In genomic region chr13:53443602-53444001, GRCm38 (mm10) we compare ENCODE assay signal across 9 mouse cellular contexts. TPM values are rescaled to one million over a fixed set of nuclear protein-coding genes. Genes with fewer than 3 reads are reported as not detected.
DNase-seq lines count a peak whose midpoint lies in the region; ATAC-seq and TF ChIP-seq lines count a peak whose summit lies in the region.
"Had no signal": no experiment of that assay in that cellular context is flagged by ENCODE, and none has a peak within 500 bp of the region (broad histone marks: within the 10 kb centered on the region; RNA-seq: fewer than 3 reads in every experiment).

No protein-coding gene starts in this region.

- H3K27me3 ChIP-seq in intestine, embryonic 14.5 days (replicated peaks; ENCODE audit: control insufficient read depth, insufficient read depth, low read length), result no peaks in the 10 kb centered on the region
- no peaks in the 10 kb centered on the region for H3K27me3 ChIP-seq in intestine, embryonic 16.5 days (replicated peaks; ENCODE audit: control insufficient read depth, insufficient read depth, low read length)
- peaks cover 22% of the 10 kb centered on the region for H3K27me3 ChIP-seq in CH12.LX (replicated peaks)

- WGBS in intestine, embryonic 14.5 days, result 37% methylated on average over 3 of the region's 3 CpGs
- WGBS in intestine, embryonic 16.5 days, result 27% methylated on average over 3 of the region's 3 CpGs

- TF ChIP-seq RAD21 in CH12.LX (IDR thresholded peaks at IDR 0.05; ENCODE audit: low read depth, low read length), result peak; percentile 7; the same call in 1 of the 2 replicates

- H3K27ac ChIP-seq in intestine, embryonic 14.5 days (ENCODE audit: low read depth), result no peak overlapping the region
- no peak overlapping the region for H3K27ac ChIP-seq in intestine, embryonic 16.5 days (ENCODE audit: low read length)
- no peak overlapping the region for H3K27ac ChIP-seq in CH12.LX (ENCODE audit: insufficient read depth, low read depth)

- TF ChIP-seq POLR2A in CH12.LX (IDR thresholded peaks at IDR 0.05; ENCODE audit: low read depth, low read length), result no peak

- no peaks in the 10 kb centered on the region for H3K79me2 ChIP-seq in CH12.LX (replicated peaks; ENCODE audit: control insufficient read depth, extremely low read depth, insufficient read depth, poor library complexity, severe bottlenecking)

- 0 out of 2 replicates have a peak, but pooled peaks have one; percentile 50 for ATAC-seq in intestine, embryonic 14.5 days (replicated peaks; ENCODE audit: low FRiP score, low TSS enrichment, low read depth)
- ATAC-seq in intestine, embryonic 16.5 days, result no peak
- ATAC-seq in megakaryocyte, adult 5-6 weeks (ENCODE audit: poor library complexity, severe bottlenecking), result no peak

- no peak for TF ChIP-seq EP300 in CH12.LX (IDR thresholded peaks at IDR 0.05; ENCODE audit: low read length)

- H3K9me3 ChIP-seq in intestine, embryonic 14.5 days (ENCODE audit: control insufficient read depth, low read length), result no peaks in the 10 kb centered on the region
- H3K9me3 ChIP-seq in intestine, embryonic 16.5 days (ENCODE audit: control insufficient read depth, low read length), result no peaks in the 10 kb centered on the region
- H3K9me3 ChIP-seq in CH12.LX (replicated peaks; ENCODE audit: low read length), result peaks cover 2% of the 10 kb centered on the region

- dilution Hi-C loops in CH12.LX (cut with MboI; ENCODE audit: extremely low pct_ligation_motif_present, extremely low pct_unique_long_range_greater_than_20kb, low sequenced_read_pairs), result no loop called here

- DNase-seq in intestine, embryonic 14.5 days (ENCODE audit: low spot score), result peak; percentile 68
- peak; percentile 34 for DNase-seq in CH12.LX (ENCODE audit: extremely low read depth)
- DNase-seq in adrenal gland, postnatal 10 days, result peak; percentile 75
- peak; percentile 39 to 49 for DNase-seq in frontal cortex, postnatal 10 days (ENCODE audit: low spot score in 2 of 2)
- DNase-seq in layer of hippocampus, adult 9-11 months, result peak; percentile 69
- DNase-seq in retina, embryonic 14.5 days (ENCODE audit: low spot score), result peak; percentile 73

- H3K4me2 ChIP-seq in intestine, embryonic 14.5 days (ENCODE audit: low read length), result no peak overlapping the region
- H3K4me2 ChIP-seq in intestine, embryonic 16.5 days (ENCODE audit: low read depth, low read length), result no peak overlapping the region
- H3K4me2 ChIP-seq in CH12.LX (ENCODE audit: insufficient read depth, low read depth, poor library complexity, severe bottlenecking), result no peak overlapping the region

- H3K36me3 ChIP-seq in intestine, embryonic 14.5 days (ENCODE audit: control insufficient read depth, insufficient read depth, low read length), result no peaks in the 10 kb centered on the region
- H3K36me3 ChIP-seq in intestine, embryonic 16.5 days (ENCODE audit: control insufficient read depth, insufficient read depth, low read length), result no peaks in the 10 kb centered on the region
- H3K36me3 ChIP-seq in CH12.LX (replicated peaks in 1 of 2; ENCODE audit: control insufficient read depth in 1 of 2, insufficient read depth in 1 of 2, low read length in 1 of 2), result no peaks in the 10 kb centered on the region

- no peak overlapping the region for H3K4me3 ChIP-seq in intestine, embryonic 14.5 days (ENCODE audit: low read depth, low read length)
- H3K4me3 ChIP-seq in intestine, embryonic 16.5 days (ENCODE audit: low read length), result no peak overlapping the region
- no peak overlapping the region for H3K4me3 ChIP-seq in CH12.LX (replicated peaks in 1 of 3; ENCODE audit: low read depth in 2 of 3, low read length in 2 of 3, poor library complexity in 1 of 3)

- no peak overlapping the region for H3K9ac ChIP-seq in intestine, embryonic 14.5 days (ENCODE audit: low read length)
- H3K9ac ChIP-seq in intestine, embryonic 16.5 days (ENCODE audit: low read depth, low read length), result no peak overlapping the region
- no peak overlapping the region for H3K9ac ChIP-seq in CH12.LX (ENCODE audit: insufficient read depth, low read depth)

- in situ Hi-C loops in CH12.LX (cut with MboI; ENCODE audit: low pct_ligation_motif_present, low pct_unique_long_range_greater_than_20kb, low sequenced_read_pairs), result no loop called here

- TF ChIP-seq CTCF in CH12.LX (conservative IDR thresholded peaks at IDR 0.05 in 1 of 2, IDR thresholded peaks at IDR 0.05 in 1 of 2; ENCODE audit: low read depth in 2 of 2, low read length in 2 of 2), result peak in 1 of 2 experiments; percentile 41; a peak in 2 of 4 replicates

- no peaks in the 10 kb centered on the region for H3K4me1 ChIP-seq in intestine, embryonic 14.5 days (replicated peaks; ENCODE audit: control insufficient read depth, insufficient read depth, low read length)
- H3K4me1 ChIP-seq in intestine, embryonic 16.5 days (ENCODE audit: control insufficient read depth, insufficient read depth, low read length), result no peaks in the 10 kb centered on the region
- peaks cover 2 to 5% of the 10 kb centered on the region in 2 experiments; a peak in 3 of 4 replicates for H3K4me1 ChIP-seq in CH12.LX (ENCODE audit: control insufficient read depth in 1 of 2, insufficient read depth in 2 of 2)

TF ChIP-seq in CH12.LX, 34 proteins besides CTCF, POLR2A, EP300 and RAD21:
- no peak for TF ChIP-seq GABPA (IDR thresholded peaks at IDR 0.05; ENCODE audit: insufficient replicate concordance, low read depth, low read length)
- TF ChIP-seq MEF2A (IDR thresholded peaks at IDR 0.05; ENCODE audit: borderline replicate concordance, low read depth, low read length), result no peak
- no peak for TF ChIP-seq ZKSCAN1 (IDR thresholded peaks at IDR 0.05; ENCODE audit: borderline replicate concordance, low read depth, low read length)
- TF ChIP-seq JUND (conservative IDR thresholded peaks at IDR 0.05; ENCODE audit: low read depth, low read length), result no peak
- TF ChIP-seq POLR2AphosphoS2 (IDR thresholded peaks at IDR 0.05; ENCODE audit: low read depth, low read length), result no peak
- TF ChIP-seq ETS1 (conservative IDR thresholded peaks at IDR 0.05; ENCODE audit: low read depth, low read length), result no peak
- TF ChIP-seq MAFK (IDR thresholded peaks at IDR 0.05; ENCODE audit: insufficient replicate concordance, low read length), result no peak
- TF ChIP-seq USF1 (IDR thresholded peaks at IDR 0.05; ENCODE audit: low read depth, low read length), result no peak
- TF ChIP-seq SIN3A (IDR thresholded peaks at IDR 0.05; ENCODE audit: low read length), result no peak
- no peak for TF ChIP-seq MAX (IDR thresholded peaks at IDR 0.05; ENCODE audit: low read length)
- TF ChIP-seq MAZ (IDR thresholded peaks at IDR 0.05; ENCODE audit: low read depth, low read length), result no peak
- no peak for TF ChIP-seq RCOR1 (conservative IDR thresholded peaks at IDR 0.05; ENCODE audit: low read depth, low read length)
- no peak for TF ChIP-seq HCFC1 (IDR thresholded peaks at IDR 0.05; ENCODE audit: low read depth, low read length)
- no peak for TF ChIP-seq JUN (IDR thresholded peaks at IDR 0.05; ENCODE audit: insufficient read depth, low read depth, low read length)

RNA-seq across cellular contexts. Expression of gene Msx2, which starts 29.3 kb away (rescaled TPM):
- polyA plus RNA-seq in intestine, embryonic 14.5 days (2014; fragmentation: Nextera tagmentation; extraction: Ambion mirVana), result 0.09 and 0.44 TPM in 2 replicates
- 0.16 and 0.18 TPM in 2 replicates for polyA plus RNA-seq in intestine, embryonic 16.5 days (2015; fragmentation: Nextera tagmentation; extraction: Ambion mirVana)
- total RNA-seq in CH12.LX (2012; rRNA removed) (not detected in 2 replicates), CH12.LX (2014; rRNA removed) (not detected in 2 replicates)
- not detected in 2 replicates for polyA plus RNA-seq in CH12.LX (2012; ENCODE audit: insufficient read length, low read depth)
- under 1 TPM in 1 of 2 experiments, not detected in 1; 0.15 TPM for total RNA-seq in adrenal gland, postnatal 10 days (2021)
- not detected in 2 replicates for total RNA-seq in megakaryocyte, adult 5-6 weeks (2015)
- 0.18 TPM in 1 of 2 replicates, not detected in the other for total RNA-seq in megakaryocyte, adult 5-6 weeks (2017)
- total RNA-seq: hematopoietic stem cell, adult 5-6 weeks had no signal
